8 mouse cellular contexts compared by ENCODE assay signal in the genomic region with DNA sequence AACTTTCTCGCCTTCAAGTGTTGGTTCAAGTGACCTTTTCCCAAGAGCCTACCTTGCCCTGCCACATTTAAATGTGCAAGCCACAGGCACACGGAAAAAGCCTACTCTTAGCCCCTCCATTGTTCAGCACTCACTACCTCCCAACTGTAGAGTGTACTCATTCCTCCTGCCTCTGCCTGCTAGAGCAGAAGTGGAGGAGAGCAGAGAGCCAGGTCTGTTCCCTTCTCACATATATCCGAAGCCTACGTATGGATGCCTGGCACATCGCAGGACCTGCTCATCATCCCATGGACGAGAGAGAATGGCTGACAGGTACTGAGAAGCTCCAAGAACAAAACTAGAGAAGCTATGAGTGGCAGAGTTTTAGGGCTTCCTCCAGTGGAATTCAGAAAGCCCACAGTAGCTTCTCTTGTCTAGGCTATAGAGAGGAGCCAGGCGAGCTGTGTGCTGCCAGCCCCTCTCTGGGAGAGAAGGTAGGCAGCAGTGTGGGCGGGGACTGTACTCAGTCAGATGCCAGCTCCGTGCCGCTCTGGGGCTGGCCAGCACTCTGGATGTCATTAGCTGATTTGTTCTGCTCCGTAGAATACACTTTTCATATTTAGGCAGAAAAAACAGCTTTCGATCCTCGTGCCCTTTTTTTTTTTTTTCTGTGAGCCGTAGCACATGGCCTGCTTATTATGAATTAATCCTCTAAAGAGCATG.
A peak's percentile ranks its signal among the peaks of the same experiment; 100 is the strongest.
DNase-seq lines count a peak whose midpoint lies in the region; ATAC-seq and TF ChIP-seq lines count a peak whose summit lies in the region.
"Had no signal": no experiment of that assay in that cellular context is flagged by ENCODE, and none has a peak within 500 bp of the region (broad histone marks: within the 10 kb centered on the region; RNA-seq: fewer than 3 reads in every experiment).

No protein-coding gene starts in this region.

- H3K4me2 ChIP-seq in forebrain, embryonic 15.5 days (replicated peaks), result peak overlapping the region; percentile 28
- H3K4me2 ChIP-seq in intestine, postnatal 0 days (replicated peaks; ENCODE audit: low read depth), result no peak overlapping the region
- H3K4me2 ChIP-seq in heart, embryonic 12.5 days, result no peak overlapping the region
- H3K4me2 ChIP-seq: heart, embryonic 13.5 days had no signal

- peak; percentile 81 for DNase-seq in MN1 (ENCODE audit: low spot score)
- peak; percentile 79 for DNase-seq in brain, adult 2 months (ENCODE audit: low read depth, low spot score)
- DNase-seq in left cerebral cortex, adult 11 months (ENCODE audit: low spot score), result peak; percentile 32
- peak; percentile 68 to 77 for DNase-seq in right cerebral cortex, postnatal 36 days (ENCODE audit: low spot score in 2 of 2)

- no peaks in the 10 kb centered on the region for H3K9me3 ChIP-seq in forebrain, embryonic 15.5 days
- H3K9me3 ChIP-seq in intestine, postnatal 0 days (ENCODE audit: control insufficient read depth), result no peaks in the 10 kb centered on the region
- H3K9me3 ChIP-seq in heart, embryonic 12.5 days (replicated peaks), result 0 out of 2 replicates have a peak, but pooled peaks cover 4% of the 10 kb centered on the region

- H3K4me3 ChIP-seq in forebrain, embryonic 15.5 days, result 0 out of 2 replicates have a peak overlapping the region, but pooled peaks have one; percentile 2
- no peak overlapping the region for H3K4me3 ChIP-seq in intestine, postnatal 0 days (ENCODE audit: low read depth, low read length)
- no peak overlapping the region for H3K4me3 ChIP-seq in heart, embryonic 12.5 days
- H3K4me3 ChIP-seq: heart, embryonic 13.5 days had no signal

- H3K36me3 ChIP-seq in forebrain, embryonic 15.5 days, result no peaks in the 10 kb centered on the region
- H3K36me3 ChIP-seq in intestine, postnatal 0 days (ENCODE audit: control insufficient read depth, insufficient read depth), result no peaks in the 10 kb centered on the region
- H3K36me3 ChIP-seq in heart, embryonic 12.5 days, result no peaks in the 10 kb centered on the region
- H3K36me3 ChIP-seq: heart, embryonic 13.5 days had no signal

- no peak for TF ChIP-seq CTCF in intestine, postnatal 0 days (IDR thresholded peaks at IDR 0.05; ENCODE audit: low read depth)

- peak; percentile 97 for ATAC-seq in forebrain, embryonic 15.5 days (replicated peaks)
- no peak for ATAC-seq in intestine, postnatal 0 days
- ATAC-seq in heart, embryonic 12.5 days (ENCODE audit: insufficient number of reproducible peaks, low FRiP score), result no peak

- H3K27ac ChIP-seq in forebrain, embryonic 15.5 days (replicated peaks), result peak overlapping the region; percentile 42; the same call in 1 of the 2 replicates
- no peak overlapping the region for H3K27ac ChIP-seq in intestine, postnatal 0 days (ENCODE audit: low read depth, low read length)
- H3K27ac ChIP-seq in heart, embryonic 12.5 days (ENCODE audit: poor library complexity, severe bottlenecking), result no peak overlapping the region
- H3K27ac ChIP-seq: heart, embryonic 13.5 days had no signal

- WGBS in forebrain, embryonic 15.5 days, result 31% methylated on average over 14 of the region's 14 CpGs
- WGBS in intestine, postnatal 0 days, result 82% methylated on average over 14 of the region's 14 CpGs
- 65% methylated on average over 14 of the region's 14 CpGs for WGBS in heart, embryonic 12.5 days

- H3K9ac ChIP-seq in forebrain, embryonic 15.5 days (replicated peaks), result no peak overlapping the region
- H3K9ac ChIP-seq in intestine, postnatal 0 days (ENCODE audit: low read depth, low read length), result no peak overlapping the region
- H3K9ac ChIP-seq in heart, embryonic 12.5 days, result no peak overlapping the region
- H3K9ac ChIP-seq: heart, embryonic 13.5 days had no signal

- no peaks in the 10 kb centered on the region for H3K27me3 ChIP-seq in forebrain, embryonic 15.5 days
- no peaks in the 10 kb centered on the region for H3K27me3 ChIP-seq in intestine, postnatal 0 days (replicated peaks; ENCODE audit: control insufficient read depth, insufficient read depth, low read length)
- H3K27me3 ChIP-seq in heart, embryonic 12.5 days (replicated peaks), result 0 out of 2 replicates have a peak, but pooled peaks cover 3% of the 10 kb centered on the region
- H3K27me3 ChIP-seq: heart, embryonic 13.5 days had no signal

- H3K4me1 ChIP-seq in forebrain, embryonic 15.5 days, result peaks cover 23% of the 10 kb centered on the region
- no peaks in the 10 kb centered on the region for H3K4me1 ChIP-seq in intestine, postnatal 0 days (replicated peaks; ENCODE audit: control insufficient read depth, insufficient read depth, low read length)
- H3K4me1 ChIP-seq in heart, embryonic 12.5 days (replicated peaks), result peaks cover 47% of the 10 kb centered on the region
